Mouse (Mus musculus) megakaryocyte, embryonic 14.5 days (primary cell): ENCODE measurements around the gene Rsf1. TPM values are rescaled to one million over a fixed set of nuclear protein-coding genes. Genes with fewer than 3 reads are reported as not detected.

Source experiments
- H3K27me3 ChIP-seq: replicated peaks from 2 replicates; pipeline ENCODE3; 2012; ENCODE audit warnings: inconsistent platforms
- H3K36me3 ChIP-seq: replicated peaks from 2 replicates; pipeline ENCODE3; 2012; ENCODE audit warnings: low read length, inconsistent platforms, mixed read lengths
- H3K4me1 ChIP-seq: 2 replicates; pipeline ENCODE4 v1.6.1; 2012; ENCODE audit warnings: inconsistent platforms
- H3K4me3 ChIP-seq: replicated peaks from 2 replicates; pipeline ENCODE3; 2012; ENCODE audit warnings: moderate library complexity, mild to moderate bottlenecking, inconsistent platforms
- H3K9me3 ChIP-seq: 2 replicates; pipeline ENCODE4 v1.6.1; 2012; ENCODE audit warnings: inconsistent platforms
- FLI1 ChIP-seq: IDR thresholded peaks from 2 replicates; pipeline ENCODE4 v1.6.1; 2012; ENCODE audit warnings: low read length, inconsistent platforms, mixed read lengths
- GATA1 ChIP-seq: IDR thresholded peaks from 3 replicates; pipeline ENCODE4 v1.6.1; 2012; ENCODE audit warnings: mixed read lengths, low read length, inconsistent platforms, borderline replicate concordance
- polyA plus RNA-seq: library from polyadenylated mRNA; stranded (reverse); fragments of >175 nt; gene quantifications from 2 replicates; pipeline ENCODE4 v1.2.3, GENCODE M21; 2012; ENCODE audit warnings: low replicate concordance; ENCODE audit not compliant: insufficient read depth

Rsf1 gene
- polyA plus RNA-seq, 1 experiment: 10.3 TPM

DNA sequence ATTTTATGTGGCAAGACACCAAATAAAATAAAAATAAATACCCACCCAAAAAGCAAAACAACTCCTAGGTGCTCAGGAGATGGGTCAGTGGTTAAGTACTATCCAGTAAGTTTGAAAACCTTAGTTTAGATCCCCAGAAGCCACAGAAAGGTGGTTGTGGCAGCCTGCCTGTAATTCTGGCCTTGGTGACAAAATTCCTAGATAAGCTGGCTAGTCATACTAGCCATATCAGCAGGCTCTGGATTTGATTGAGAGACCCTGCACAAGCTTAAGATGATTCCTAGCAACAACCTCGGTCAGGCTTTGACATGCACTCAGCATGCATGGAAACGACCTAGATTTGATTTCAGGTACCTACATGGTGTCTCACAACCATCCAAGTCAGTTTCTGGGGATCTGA, 49.7 kb downstream of the Rsf1 start:
- H3K4me1 ChIP-seq: peaks cover 49% of the 10 kb centered on the region
- no peak for TF ChIP-seq GATA1
- no peak for TF ChIP-seq FLI1
- H3K36me3 ChIP-seq: peaks cover 23% of the 10 kb centered on the region
- no peaks in the 10 kb centered on the region for H3K27me3 ChIP-seq
- H3K9me3 ChIP-seq: no peaks in the 10 kb centered on the region
- H3K4me3 ChIP-seq: no peak overlapping the region

DNA sequence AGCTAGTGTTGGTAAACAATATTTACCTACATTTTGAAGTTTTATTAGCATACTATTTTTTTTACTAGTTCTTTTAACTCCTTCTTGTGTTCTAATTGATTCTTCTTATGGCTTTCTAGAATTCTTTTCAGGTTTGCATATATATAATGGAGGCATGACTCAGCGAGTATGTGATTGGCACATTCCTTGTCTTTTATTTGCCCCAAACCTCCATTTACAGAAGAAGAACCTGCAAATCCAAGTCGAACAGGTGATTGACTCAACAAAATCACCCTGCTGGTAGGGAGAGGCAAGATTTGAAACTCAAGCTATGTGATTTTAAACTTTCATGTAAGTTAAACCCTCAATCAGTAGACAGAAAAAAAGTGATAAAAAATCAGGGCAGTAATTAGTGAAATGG, 51.6 kb downstream of the Rsf1 start:
- Histone ChIP-seq H3K4me3 (no peak overlapping the region), H3K36me3 (peaks cover 38% of the 10 kb centered on the region), H3K27me3 (no peaks in the 10 kb centered on the region), H3K4me1 (peaks cover 47% of the 10 kb centered on the region), H3K9me3 (no peaks in the 10 kb centered on the region)
- no peak for TF ChIP-seq GATA1
- TF ChIP-seq FLI1: no peak

DNA sequence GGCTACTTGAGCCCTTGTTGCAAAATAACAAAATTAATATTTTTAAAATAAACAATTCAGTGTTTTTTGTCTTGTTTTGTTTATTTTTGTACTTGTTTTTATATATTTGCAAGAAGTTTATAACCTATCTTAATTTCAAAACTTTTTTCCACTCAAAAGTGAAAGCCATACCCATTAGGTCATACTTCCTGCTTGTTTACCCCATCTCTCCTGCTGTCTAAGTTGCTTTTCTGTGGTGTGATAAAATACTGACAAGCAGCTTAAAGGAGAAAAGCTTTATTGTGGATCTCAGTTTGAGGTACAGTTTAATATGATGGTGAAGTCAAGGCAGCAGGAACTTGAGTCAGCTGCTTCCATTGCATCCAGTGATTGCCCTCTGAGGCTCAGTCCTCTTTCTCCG, 53.2 kb downstream of the Rsf1 start:
- Histone ChIP-seq H3K27me3 (no peaks in the 10 kb centered on the region), H3K9me3 (no peaks in the 10 kb centered on the region), H3K36me3 (peaks cover 43% of the 10 kb centered on the region), H3K4me3 (no peak overlapping the region), H3K4me1 (peaks cover 49% of the 10 kb centered on the region)
- no peak for TF ChIP-seq FLI1
- no peak for TF ChIP-seq GATA1

DNA sequence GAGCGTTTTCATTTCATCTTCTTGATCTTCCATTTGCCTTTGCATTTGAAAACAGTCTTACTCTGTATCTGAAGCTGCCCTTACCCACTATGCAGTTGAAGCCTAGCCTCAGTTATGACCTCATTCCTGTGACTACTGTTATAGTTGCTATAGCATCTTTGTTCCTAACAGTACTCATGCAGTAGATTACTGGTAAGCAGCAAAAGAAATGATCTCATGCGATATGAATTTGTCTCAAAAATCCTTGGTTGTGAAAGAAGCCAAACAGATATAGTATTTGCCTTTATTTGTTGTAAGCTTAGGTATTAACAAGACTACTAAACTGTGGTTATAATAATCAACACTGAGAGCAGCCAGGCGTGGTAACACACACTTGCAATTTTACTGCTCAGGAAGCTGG, 65.4 kb downstream of the Rsf1 start:
- Histone ChIP-seq H3K9me3 (no peaks in the 10 kb centered on the region), H3K4me3 (no peak overlapping the region), H3K27me3 (no peaks in the 10 kb centered on the region), H3K4me1 (peaks cover 47% of the 10 kb centered on the region), H3K36me3 (peaks cover 37% of the 10 kb centered on the region)
- TF ChIP-seq FLI1 (no peak), GATA1 (no peak)

DNA sequence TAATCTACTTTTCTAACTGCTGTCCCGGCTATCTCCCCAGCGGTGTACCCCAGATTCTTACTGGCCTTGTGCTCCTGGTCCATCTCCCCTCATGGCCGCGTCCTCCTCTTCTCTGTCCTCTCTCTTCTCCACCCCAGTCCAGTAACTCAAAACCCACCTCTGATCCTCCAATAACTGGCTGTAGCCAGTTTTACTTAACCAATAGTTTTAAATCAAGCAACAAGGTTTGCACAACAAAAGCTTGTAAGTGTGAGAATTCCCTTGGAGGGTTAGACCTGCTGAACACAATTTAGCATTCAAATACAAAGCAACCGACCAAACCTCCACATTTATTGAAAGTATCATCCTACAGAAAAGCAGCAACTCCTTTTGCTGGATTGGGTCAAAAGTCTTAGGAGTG, 68.0 kb downstream of the Rsf1 start:
- Histone ChIP-seq H3K4me3 (no peak overlapping the region), H3K4me1 (peaks cover 30% of the 10 kb centered on the region), H3K9me3 (no peaks in the 10 kb centered on the region), H3K27me3 (no peaks in the 10 kb centered on the region), H3K36me3 (peaks cover 52% of the 10 kb centered on the region)
- no peak for TF ChIP-seq GATA1
- TF ChIP-seq FLI1: no peak

DNA sequence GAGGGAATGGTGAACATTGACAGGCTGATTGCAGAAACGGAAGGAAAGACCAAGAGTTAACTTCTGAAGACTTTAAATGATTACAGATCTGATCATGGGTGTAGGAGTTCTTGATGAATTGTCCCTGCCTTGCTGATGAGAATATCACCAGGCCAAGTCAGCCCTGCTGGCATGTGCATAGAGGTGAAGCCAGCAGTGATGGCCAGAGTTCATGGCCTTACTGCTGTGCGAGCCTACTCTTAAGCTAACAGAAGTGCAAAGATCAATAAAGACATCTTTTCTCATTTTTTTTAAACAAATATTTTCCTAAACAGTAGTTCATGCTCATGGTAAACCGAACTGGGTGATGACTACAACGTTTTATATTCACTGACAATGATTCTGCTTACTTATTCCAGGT, 71.0 kb downstream of the Rsf1 start:
- Histone ChIP-seq H3K9me3 (no peaks in the 10 kb centered on the region), H3K4me3 (no peak overlapping the region), H3K4me1 (peaks cover 11% of the 10 kb centered on the region), H3K36me3 (peaks cover 72% of the 10 kb centered on the region), H3K27me3 (no peaks in the 10 kb centered on the region)
- no peak for TF ChIP-seq FLI1
- no peak for TF ChIP-seq GATA1

DNA sequence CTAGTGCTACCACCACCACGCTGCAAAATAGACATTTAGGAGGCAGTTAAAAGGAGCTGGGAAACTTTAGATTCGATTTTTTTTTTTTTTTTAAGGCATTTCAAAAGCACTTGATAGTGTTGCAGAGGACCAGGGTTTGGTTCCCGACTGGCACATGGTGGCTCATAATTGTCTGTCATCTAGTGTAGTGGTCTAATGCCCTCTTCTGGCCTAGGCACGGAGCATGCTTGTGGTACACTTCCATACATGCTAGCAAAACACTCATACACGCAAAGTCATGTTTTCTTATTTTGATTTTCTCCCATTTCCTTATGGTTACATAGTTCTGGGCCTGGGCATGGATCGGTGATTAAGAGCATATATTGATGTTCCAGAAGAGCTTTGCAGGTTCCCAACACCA, 76.5 kb downstream of the Rsf1 start:
- no peaks in the 10 kb centered on the region for H3K9me3 ChIP-seq
- no peak overlapping the region for H3K4me3 ChIP-seq
- no peak for TF ChIP-seq GATA1
- peaks cover 81% of the 10 kb centered on the region for H3K36me3 ChIP-seq
- H3K27me3 ChIP-seq: no peaks in the 10 kb centered on the region
- no peaks in the 10 kb centered on the region for H3K4me1 ChIP-seq

DNA sequence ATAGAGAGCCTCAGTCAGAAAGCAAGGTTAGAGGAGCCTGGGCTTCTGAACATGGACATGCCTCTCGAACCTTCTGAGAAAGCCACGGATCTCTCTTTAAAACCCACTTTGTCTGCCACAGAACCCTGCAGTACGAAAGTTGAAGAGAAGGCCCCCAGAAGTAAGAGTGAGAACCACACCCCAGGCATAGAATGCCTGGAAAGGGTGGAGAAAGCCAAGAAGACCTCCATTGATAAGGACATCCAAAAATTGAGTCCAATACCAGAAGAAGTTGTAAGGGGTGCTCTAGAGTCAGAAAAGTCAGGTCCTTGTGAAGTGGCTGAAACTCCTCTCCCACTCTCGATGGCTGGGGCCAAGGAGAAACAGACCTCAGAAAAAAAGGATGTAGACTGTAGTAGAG, 81.9 kb downstream of the Rsf1 start:
- H3K4me1 ChIP-seq: no peaks in the 10 kb centered on the region; the same call in 1 of the 2 replicates
- H3K36me3 ChIP-seq: peaks cover 82% of the 10 kb centered on the region
- H3K9me3 ChIP-seq: no peaks in the 10 kb centered on the region
- TF ChIP-seq GATA1: no peak
- no peak overlapping the region for H3K4me3 ChIP-seq
- H3K27me3 ChIP-seq: no peaks in the 10 kb centered on the region

DNA sequence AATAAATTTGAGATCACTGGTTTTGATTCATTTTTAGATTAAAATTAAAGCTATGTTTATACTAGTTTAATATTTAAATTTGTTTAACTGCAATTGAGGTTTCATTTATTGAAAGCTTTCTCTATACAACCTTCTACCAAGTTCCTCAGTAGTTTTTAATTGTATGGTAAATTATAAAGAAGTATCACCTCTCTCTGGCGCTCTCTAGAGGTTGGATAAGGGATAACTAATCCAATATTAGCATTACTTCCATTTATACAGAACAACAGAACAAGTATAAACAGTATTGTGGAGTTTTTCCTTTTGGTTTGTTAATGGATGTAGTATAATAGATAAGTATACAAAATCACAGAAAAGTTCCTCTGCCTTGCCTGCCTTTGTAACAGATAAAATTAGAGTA, 99.5 kb downstream of the Rsf1 start:
- H3K36me3 ChIP-seq: peaks cover 91% of the 10 kb centered on the region
- TF ChIP-seq FLI1: no peak
- no peak for TF ChIP-seq GATA1
- H3K4me1 ChIP-seq: no peaks in the 10 kb centered on the region

DNA sequence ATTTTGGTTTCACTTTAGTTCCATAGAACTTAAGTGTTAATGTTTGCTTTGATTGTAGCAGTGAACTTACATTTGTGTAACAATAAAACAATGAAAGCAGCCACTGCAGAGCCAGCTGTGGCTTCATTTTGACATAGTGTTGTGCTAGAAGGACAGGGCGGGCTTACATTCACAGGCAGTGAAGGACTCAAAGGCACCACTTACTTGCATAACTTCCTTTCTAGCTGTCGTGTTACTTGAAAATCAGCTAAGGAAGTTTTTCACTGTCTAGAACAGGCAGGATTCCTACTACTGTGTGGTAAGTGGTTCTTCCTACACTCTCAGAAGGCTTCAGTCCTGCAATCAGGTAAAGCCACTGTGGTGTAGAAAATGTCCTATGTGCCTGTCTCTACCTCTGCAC, 108.1 kb downstream of the Rsf1 start:
- peaks cover 56% of the 10 kb centered on the region for H3K36me3 ChIP-seq

More for the DNA sequence above, 99.5 kb downstream of the Rsf1 start:
- no peaks in the 10 kb centered on the region for H3K27me3 ChIP-seq
- no peak overlapping the region for H3K4me3 ChIP-seq
- H3K9me3 ChIP-seq: no peaks in the 10 kb centered on the region

DNA sequence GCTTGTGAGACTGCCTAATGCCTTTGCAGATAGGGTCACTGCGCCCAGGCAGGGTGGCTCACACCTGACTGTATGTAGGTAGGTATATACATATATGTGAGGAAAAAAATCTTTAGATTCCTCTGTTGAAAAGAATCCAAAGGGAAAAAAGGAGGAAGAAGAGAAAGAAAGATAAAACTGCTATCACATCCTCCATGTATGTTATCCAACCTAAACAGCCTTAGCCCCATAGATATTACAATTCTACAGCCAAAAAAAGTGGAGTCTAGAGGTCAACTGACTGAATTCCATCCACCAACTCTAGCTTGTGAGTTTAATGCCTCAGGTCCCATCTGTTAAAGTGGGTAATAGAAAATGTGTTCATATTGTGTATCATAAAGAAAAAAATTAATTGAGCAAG, 115.8 kb downstream of the Rsf1 start:
- no peak overlapping the region for H3K4me3 ChIP-seq
- H3K36me3 ChIP-seq: peaks cover 21% of the 10 kb centered on the region
- no peaks in the 10 kb centered on the region for H3K9me3 ChIP-seq
- no peaks in the 10 kb centered on the region for H3K27me3 ChIP-seq
- TF ChIP-seq FLI1 (no peak), GATA1 (no peak)
- H3K4me1 ChIP-seq: peaks cover 29% of the 10 kb centered on the region

More for the DNA sequence above, 108.1 kb downstream of the Rsf1 start:
- Histone ChIP-seq H3K27me3 (no peaks in the 10 kb centered on the region), H3K4me3 (no peak overlapping the region), H3K9me3 (no peaks in the 10 kb centered on the region), H3K4me1 (no peaks in the 10 kb centered on the region)
- TF ChIP-seq GATA1 (no peak), FLI1 (no peak)
